Mouse (Mus musculus): ENCODE measurements around the gene Ift57.

The Ift57 gene

GRCm38 (mm10) chr16:49698620-49699525, at the start of gene Ift57:
Gene Ift57, plus strand, starts transcription at chr16:49699233.
- peak; percentile 98 for DNase-seq

- peak; percentile 7 for DNase-seq
These were observed 41.9 kb upstream of the Ift57 start for GRCm38 (mm10) chr16:49657182-49657581.

GRCm38 (mm10) chr16:49658029-49658428, 41.0 kb upstream of the Ift57 start:
- no peak for DNase-seq

- DNase-seq, result no peak
These were observed 39.9 kb upstream of the Ift57 start for GRCm38 (mm10) chr16:49659131-49659530.

- no peak for DNase-seq
These were observed 38.9 kb upstream of the Ift57 start for GRCm38 (mm10) chr16:49660111-49660510.

GRCm38 (mm10) chr16:49662201-49662600, 36.8 kb upstream of the Ift57 start:
- DNase-seq, result no peak

GRCm38 (mm10) chr16:49664677-49665076, 34.4 kb upstream of the Ift57 start:
- DNase-seq, result no peak

- no peak for DNase-seq
These were observed 19.4 kb upstream of the Ift57 start for GRCm38 (mm10) chr16:49679666-49680065.

GRCm38 (mm10) chr16:49684961-49685360, 14.1 kb upstream of the Ift57 start:
- no peak for DNase-seq

- DNase-seq, result no peak
These were observed 788 bp downstream of the Ift57 start for GRCm38 (mm10) chr16:49699821-49700220.

- no peak for DNase-seq
These were observed 9.0 kb downstream of the Ift57 start for GRCm38 (mm10) chr16:49708074-49708473.

- no peak for DNase-seq
These were observed 11.2 kb downstream of the Ift57 start for GRCm38 (mm10) chr16:49710188-49710587.

GRCm38 (mm10) chr16:49713302-49713701, 14.3 kb downstream of the Ift57 start:
- DNase-seq, result no peak

- no peak for DNase-seq
These were observed 21.6 kb downstream of the Ift57 start for GRCm38 (mm10) chr16:49720671-49721070.

- DNase-seq, result no peak
These were observed 22.6 kb downstream of the Ift57 start for GRCm38 (mm10) chr16:49721678-49722077.

GRCm38 (mm10) chr16:49723222-49723621, 24.2 kb downstream of the Ift57 start:
- no peak for DNase-seq

GRCm38 (mm10) chr16:49724232-49724631, 25.2 kb downstream of the Ift57 start:
- DNase-seq, result no peak

- no peak for DNase-seq
These were observed 25.9 kb downstream of the Ift57 start for GRCm38 (mm10) chr16:49724931-49725330.

GRCm38 (mm10) chr16:49725446-49725845, 26.4 kb downstream of the Ift57 start:
- DNase-seq, result no peak

GRCm38 (mm10) chr16:49726216-49726615, 27.2 kb downstream of the Ift57 start:
- DNase-seq, result no peak

GRCm38 (mm10) chr16:49726761-49727160, 27.7 kb downstream of the Ift57 start:
- no peak for DNase-seq

- no peak for DNase-seq
These were observed 37.5 kb downstream of the Ift57 start for GRCm38 (mm10) chr16:49736536-49736935.

- DNase-seq, result no peak
These were observed 48.3 kb downstream of the Ift57 start for GRCm38 (mm10) chr16:49747360-49747759.

GRCm38 (mm10) chr16:49752906-49753305, 53.9 kb downstream of the Ift57 start:
- DNase-seq, result no peak

GRCm38 (mm10) chr16:49753318-49753717, 54.3 kb downstream of the Ift57 start:
- no peak for DNase-seq

Measured in kidney, adult 11 months (tissue).